Mouse (Mus musculus): ENCODE measurements at regions not wholly inside any gene's neighbourhood (a gene's known extent, or its start where the extent isn't known, plus 50 kb on each side); places are given as distances from the start of the nearest gene placed in this dataset.
"Not testable (repeated sequence)": the region's sequence is repeated elsewhere in the genome, so short reads cannot be mapped to it uniquely, and the experiment has no call there.

DNA sequence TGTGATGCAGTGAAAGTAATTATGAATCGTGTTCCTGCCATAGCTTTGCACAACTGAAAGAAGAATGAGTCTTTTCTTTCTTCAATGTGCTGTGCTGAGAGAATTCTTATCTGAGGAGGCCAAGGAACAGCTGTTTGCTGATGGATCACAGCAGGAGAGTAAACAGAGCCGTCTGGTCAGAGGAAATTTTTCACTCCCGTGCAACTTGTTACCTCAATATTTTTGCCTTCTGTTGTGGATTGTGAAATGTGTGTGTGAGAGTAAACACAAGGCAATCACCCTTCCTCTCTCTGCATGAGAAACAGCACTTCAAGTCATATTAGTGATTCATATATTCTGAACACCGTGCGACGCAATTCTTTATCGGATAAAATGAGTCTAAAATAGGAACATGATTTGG lies 171.9 kb downstream of the Epm2a start:
- peak; percentile 8 to 26 for DNase-seq

DNA sequence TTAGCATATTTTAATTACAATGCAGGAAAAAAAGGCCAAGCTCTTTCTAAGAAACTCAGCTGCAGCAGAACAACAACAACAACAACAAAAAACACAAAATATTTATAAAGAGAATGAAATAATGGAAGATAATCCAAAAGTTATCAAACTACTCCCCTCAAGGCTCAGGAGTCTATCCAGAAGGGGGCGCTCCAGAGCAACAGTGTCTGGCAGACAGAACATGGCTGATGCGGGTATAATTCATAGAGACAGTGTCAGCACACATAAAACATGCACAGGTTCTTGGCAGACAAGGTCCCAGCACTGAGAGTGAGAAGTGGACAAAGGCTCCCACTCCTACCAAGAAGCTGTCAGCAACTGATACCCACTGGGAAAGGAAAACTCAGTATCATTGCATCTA lies 173.9 kb downstream of the Epm2a start:
- no peak for DNase-seq

DNA sequence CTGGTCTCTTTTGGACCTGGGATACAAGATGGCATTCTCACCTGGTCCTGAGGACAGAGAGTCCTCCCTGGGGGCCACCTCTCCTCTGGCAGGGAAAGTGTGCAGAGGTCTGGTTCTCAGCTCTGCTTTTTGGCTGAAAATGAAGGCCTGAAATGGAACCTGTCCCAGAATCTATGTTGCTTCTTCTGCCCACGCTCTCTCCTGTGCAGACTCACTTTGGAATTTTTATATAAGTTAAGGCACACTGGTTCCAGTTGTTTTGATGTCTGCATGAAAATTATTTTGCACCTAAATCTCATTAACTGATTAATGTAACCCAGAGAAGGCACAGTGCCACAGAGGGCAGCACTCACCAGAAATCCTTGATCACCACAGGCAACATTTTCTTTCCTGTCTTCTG lies 188.1 kb downstream of the Epm2a start:
- DNase-seq = no peak

DNA sequence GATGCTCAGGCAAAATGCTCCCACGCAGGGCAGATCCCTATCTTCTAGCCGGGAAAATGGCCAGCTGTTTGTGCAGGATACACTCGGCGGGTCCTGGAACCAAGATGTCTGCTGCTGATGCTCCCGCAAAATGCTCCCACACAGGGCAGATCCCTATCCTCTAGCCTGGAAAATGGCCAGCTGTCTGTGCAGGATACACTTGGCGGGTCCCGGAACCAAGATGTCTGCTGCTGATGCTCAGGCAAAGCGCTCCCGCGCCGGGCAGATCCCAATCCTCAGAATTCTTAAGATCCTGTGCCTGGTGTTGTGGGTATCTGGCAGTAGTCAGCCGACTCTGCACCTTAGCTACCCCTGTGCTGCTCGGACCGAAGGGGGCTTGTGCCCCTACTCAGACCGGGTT lies 212.2 kb downstream of the Epm2a start:
- not testable (repeated sequence) for DNase-seq

DNA sequence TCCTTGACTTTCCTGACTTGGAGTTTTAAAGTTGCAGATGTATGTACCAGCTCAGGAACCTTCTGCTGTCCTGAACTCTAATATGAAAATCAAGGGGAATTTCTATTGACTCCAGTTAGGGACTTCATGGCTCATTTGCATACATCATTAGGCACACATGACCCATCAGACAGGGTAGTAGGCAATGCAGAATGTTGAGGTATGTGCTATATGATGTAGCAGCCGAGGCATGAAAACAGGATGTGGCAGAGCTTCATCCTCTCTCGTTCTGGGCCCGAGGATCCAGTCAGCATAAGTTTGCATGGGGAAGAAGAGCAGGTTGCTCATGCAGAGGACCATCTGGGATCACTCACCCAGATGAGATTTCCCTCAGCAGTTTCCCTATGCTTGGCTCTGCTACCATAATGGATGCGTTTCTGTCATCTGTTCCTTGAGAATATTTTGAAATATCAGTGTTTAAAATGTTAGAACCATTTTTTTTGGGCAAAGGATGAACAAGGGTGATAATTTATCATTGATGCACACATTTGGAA lies 227.4 kb downstream of the Epm2a start:
- no peak for DNase-seq

DNA sequence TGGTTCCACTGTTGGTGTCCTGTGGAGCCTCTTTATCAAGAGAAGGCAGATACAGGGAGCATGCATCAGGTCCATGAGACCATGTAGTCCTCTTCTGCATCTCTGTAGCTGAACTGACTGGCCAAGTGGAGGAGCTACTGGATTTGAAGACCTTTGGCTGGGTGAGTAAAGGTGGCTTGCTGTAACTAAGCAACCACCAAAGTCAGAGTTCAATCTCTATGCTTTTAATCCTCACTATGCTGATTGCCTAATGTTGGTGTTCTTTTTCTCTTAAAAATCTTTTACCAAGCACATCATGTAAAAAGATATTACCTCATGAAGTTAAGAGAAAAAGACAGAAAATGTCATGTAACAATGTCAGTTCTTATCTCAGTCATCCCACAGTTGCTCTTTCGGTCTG lies 265.2 kb downstream of the Epm2a start:
- no peak for DNase-seq

DNA sequence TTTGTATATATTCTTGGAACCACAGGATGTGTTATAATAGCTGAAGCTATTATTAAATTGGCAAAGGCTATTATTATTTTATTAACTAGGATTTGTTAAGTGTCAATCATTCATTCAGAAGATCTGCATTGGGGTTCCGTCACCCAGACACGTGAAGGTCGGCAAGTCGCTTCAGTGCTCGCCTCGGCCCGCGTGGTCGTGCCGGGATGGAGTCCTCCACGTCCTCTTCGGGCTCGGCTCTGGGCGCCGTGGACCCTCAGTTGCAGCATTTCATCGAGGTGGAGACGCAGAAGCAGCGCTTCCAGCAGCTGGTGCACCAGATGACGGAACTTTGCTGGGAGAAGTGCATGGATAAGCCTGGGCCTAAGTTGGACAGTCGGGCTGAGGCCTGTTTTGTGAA lies 265.9 kb downstream of the Epm2a start:
- DNase-seq = not testable (repeated sequence)

DNA sequence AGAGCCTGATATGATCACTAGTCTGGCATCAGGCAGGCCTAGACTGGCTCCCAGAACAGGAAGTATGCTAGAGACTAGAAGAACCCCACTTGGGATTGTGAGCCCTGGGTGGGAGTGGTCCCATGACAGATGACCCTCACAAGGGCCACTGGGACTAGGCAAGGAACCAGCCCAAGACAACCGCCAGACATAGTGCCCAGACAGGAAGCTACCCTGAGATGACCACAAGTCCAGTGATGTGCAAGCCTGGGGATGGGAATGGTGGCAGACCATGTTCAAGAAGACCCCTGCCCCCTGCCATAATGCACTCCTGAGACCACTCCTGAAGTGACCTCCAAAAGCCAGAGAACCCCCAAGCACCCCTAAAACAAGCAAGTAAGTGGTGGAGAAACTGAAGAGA lies 304.9 kb downstream of the Epm2a start:
- DNase-seq = no peak

DNA sequence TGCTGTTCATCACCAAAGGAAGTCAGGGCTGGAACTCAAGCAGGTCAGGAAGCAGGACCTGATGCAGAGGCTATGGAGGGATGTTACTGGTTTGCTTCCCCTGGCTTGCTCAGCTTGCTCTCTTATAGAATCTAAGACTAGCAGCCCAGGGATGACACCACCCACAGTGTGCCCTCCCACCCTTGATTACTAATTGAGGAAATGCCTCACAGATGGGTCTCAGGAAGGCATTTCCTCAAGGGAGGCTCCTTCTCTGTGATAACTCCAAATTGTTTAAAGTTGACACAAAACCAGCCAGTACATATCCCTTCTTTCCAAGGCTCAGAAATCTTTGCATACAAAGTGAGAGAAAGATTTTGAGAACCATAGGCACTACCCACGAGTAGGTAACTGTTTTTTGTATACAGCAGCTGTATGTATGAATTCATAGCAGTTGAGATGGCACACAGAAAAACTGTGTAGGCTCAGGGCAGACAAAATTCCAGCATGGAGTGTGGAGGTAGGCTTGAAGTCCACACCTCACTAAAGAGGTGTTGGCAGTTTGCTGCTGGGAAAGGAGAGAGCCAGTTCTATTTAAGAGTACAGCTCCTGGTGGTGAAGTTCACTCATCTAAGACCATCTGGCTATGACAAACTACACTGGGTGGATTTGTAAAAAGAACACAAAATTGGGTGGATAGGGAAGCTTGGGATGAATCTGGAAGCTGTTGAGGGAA lies 317.0 kb downstream of the Epm2a start:
- no peak for DNase-seq

DNA sequence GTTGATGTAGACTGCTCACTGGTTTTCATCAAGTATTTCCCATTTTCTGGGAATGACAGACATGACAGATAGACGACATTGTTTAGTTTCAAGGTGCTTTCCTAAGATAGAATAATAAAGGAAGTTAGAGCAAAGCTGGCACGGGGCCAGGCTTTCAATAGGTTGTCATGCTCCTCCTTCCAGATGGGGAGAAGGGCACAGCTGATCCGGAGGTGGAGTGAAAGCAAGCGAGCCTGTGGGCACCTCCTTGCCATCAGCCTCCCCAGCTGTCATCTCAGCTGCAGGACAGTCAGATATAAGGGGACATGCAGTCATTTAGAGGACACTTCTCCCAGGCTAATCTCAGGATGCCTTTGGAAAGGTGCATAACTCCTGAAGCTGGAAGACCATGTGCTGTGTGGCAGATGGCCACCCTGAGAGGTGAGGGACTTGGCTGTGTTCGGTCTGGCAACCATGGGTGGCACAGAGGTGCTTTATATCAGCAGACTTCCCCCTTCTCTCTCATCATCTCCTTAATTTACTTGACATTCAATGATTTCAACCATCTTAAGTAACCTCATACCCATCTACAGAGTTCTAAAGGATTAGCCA lies 318.6 kb downstream of the Epm2a start:
- no peak for DNase-seq

DNA sequence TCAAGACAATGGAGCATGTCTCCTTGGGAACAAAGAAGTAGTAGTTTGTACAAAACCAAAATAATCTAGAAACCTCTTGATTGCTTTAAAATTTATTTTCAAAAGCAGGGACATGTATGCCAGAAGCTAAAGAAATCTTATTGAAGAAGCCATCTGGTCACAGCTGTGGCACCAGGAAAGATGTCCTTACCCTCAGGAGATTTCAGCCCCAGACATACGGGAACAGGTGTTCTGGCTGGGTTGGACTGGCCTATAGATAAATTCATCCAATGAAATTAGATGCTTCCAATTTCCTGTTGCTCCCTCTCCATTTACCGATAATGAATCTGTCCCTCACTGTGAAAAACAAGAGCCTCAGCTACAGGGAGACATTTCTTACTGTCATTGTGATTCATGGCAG lies 366.5 kb downstream of the Epm2a start:
- DNase-seq = no peak

DNA sequence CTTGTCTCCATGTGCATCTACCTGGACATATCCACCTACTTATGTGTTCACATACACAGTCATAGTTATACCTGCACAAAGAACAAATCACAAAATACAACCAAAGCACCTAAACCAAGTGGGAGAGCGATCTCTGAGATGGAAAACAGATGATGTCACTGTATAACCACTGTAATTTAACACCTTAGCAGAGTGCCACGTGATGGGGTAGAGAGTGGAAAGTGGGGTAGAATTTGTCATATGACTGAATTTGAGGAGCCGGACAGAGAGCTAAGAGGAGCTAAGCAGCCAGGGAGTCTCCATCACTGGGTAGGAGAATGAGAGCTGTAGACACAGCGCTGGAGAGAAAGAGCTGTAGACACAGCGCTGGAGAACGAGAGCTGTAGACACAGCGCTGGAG lies 381.6 kb downstream of the Epm2a start:
- DNase-seq = no peak

DNA sequence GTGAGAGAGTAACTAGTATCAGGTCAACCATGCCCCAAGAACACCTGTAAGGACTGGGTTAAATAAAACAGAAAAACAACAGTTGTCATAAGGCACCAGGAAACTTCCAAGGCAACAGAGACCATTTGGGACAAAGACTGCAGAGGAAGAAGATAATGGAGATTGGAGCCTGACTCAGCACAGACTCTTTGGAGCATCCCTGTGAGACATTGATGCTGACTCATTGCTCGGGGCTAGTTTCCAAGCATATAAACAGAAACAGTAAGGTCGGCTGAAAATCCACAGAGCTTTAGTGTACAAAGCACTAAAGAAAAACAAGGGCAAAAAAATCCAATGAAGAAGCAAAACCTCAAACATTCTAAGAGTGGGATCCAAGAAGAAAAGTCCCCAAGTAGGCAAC lies 386.3 kb downstream of the Epm2a start:
- DNase-seq = no peak

DNA sequence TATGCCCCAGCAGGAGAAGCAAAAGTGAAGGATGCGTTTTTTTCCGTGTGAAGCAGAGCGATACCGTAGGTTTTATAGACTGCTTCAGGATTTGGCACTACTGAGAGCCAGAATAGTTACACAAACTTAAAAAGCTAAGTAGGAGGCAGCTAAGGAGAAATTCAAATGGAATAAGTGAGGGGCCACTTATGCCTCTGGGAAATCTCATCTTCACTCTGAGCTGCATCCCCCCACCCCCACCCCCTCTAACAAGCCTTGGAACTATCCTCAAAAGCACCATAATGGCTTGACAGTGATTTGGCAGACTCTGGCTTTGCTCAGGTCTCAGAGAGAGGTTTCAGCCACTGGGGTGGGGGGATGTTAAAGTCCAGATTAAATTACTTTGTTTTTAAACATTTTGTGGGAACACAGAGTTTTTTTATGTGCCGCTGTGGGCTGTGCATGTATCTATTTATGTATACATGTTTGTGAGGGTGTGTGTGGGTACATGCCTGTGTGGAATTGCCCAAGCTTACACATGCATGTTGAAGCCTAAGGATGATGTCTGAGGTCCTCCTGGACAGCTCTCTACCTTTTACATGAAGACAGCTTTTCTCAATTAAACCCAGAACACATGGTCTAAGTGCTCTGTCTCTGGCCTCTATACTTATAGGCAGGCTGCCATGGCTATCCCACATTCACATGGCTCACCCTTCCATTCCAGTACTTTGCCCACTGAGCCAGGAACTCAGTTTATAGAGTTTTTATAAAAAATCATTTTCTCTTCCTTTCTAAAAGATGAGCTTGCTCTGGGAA lies 396.6 kb downstream of the Epm2a start:
- no peak for DNase-seq

DNA sequence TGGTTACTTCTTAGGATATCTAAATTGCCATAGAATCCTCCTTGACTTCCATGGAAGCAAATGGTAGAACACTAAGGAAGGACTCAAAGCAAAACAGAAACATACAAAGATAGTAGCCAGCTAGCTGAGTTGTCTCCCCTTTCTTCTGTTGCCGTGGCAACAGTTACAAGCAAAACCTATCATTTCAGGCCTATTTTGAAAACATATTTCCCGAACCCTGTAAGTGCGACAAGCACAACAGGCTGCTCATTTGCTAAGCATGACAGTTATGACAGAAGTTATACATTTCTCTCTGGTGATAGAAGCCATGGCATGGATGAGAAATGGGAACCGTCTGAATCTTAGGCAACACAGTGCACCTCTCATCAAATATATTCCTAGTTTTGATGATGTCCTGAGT lies 402.4 kb downstream of the Epm2a start:
- no peak for DNase-seq

DNA sequence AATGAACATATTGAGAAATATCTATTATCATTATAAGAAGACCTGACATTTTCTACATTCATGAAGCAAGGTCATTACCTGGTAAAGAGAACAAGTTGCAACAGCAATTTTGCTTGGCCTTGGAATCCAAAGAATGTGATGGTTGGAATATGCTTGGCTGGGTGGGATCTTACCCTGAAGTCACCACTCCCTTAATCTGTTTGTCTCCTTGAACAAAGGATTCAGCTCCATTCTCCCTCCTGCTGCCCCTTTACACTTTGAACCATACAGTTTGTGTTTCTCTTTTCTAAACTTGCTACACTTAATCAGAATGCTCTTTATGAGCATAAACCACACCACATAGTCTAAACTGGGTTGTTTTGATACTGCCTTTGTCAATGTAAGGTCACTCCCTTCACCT lies 403.8 kb downstream of the Epm2a start:
- DNase-seq = no peak

DNA sequence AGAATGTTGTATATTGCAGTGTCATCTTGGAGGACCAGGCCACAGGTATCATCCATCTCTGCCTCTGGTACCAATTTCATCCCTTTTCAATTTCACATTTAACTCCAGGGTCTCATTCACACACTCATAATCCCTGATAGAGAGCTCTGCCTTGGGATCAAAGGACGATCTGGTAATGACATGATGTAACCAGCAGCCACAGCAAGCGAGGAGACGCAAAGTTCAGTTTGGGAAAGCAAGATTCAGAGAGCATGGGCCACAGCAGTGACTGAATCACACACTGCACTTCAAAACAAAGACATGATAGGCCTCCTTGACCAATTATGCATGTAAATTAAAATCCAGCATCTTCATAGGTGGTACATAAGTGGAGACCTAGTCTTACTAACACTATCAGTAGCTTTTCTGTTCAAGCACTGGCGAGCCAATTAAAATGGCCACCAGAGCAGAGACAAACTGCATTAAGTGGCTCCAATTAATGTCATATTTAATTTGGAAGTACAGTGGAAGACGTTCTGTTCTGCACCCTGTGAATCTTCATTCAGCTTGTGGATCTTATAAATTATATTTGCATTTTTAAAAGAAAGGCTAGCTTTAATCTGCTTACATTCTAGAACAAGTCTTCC lies 412.0 kb downstream of the Epm2a start:
- DNase-seq = no peak

DNA sequence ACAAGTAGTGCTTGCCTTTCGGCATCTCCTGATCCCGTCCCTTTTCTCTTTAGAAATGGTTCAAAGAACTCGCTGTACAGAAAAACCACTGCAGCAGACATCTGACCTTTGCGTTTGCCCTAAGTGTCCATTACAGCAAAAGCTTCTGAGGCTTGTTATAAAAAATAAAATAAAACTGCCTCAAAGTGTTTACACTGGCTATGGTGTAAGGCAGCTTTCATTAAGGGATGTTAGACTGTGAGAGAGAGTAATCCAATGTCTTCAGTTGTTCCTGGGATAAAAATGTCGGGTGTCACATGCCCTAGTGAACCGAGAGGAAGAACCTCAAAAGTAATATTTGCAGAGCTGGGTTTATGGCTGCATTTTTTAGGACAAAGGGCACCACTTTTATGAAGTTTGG lies 434.7 kb downstream of the Epm2a start:
- no peak for DNase-seq

DNA sequence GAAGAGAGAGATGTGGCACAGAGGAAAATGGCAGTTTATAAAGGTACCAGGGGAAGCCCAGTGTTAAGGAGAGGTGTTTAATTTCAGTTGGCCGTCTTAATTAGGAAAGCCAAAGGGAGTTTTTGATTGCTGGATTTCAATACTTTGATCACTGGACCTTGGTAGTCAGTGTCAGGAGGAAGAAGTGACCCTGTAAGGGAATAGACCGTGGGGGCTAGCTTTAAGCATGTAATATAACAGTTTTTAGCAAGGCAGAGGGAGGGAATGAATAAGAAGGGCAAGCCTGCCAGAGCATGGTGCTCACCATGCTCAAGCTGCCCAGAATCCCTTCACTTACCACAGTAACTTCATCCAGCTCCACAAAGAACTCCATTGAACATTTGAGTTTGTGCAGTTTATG lies 437.1 kb downstream of the Epm2a start:
- DNase-seq = no peak

DNA sequence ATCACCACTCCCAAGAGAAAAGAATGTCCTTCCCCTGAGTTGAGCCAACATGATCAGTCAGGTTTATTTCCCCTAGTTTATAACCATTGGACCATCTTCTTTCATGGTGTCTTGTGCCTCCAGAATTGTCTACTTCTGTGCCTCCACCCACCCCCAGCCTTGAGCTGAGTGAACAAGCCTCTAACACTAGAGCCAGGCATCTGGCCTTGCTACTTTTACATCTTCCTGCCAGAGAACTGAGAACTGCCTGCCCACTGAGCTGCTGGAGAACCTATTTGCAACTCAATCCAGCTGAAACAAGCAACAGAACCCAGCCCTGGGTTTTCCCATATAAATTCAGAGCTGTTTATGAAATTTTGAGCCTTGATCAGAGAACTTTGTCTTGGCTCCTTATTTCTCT lies 444.0 kb downstream of the Epm2a start:
- no peak for DNase-seq

DNA sequence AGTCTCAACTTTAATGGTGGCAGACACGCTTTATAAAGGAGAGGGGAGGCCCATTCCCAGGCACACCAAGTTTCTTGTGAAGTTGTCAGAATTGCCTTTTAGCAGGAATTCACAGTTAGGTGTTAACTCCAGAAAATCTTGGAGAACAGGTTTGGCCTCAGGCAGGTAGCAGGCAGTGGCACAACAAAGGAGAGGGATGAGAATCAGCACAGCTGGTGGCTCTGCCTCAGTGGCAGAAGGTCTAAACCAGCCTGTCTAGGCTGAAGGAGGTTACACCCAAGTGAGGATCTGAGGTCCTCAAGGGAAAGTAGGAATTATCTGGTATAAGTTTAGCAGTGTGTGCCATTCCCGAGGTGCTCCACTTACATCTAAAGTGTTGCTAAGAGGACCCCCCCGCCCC lies 456.3 kb downstream of the Epm2a start:
- no peak for DNase-seq

DNA sequence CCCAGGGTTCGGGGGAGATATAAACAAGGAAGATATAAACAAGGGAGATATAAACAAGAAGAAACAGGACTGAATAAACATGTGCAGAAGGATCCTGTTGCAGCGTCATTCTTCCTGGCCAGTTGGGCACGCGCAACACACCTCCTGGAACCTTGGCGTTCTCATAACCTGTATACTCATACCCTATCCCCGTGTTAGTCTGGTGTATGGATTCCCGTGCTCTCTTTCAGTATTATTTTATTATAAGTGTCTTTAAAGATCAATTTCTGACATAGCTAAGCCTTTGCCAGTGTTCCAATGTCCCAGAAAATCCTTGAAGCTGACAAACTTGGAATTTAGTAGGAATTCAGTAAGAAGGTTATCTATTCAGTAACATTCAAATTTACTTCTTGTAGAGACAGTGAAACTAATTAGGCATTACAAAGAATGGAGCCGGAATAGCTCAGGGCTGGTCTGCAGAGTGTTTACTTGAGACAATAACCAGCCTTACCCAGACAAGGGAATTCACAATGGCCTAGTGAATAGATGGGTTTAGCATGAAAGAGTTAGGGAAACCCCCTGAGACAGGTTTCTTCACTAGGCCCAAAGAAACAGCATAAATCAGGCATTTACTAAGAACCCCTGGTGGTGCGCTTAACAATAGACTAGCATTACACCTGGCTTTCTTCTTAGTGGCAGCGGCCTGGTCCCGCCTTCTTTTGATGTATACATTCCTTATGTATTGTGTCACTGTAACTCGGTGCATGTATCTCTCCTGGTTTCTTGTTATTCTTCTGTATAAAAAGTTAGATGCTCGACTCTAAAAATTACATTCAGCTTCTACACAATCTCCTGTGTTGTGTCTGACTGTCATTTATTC lies 458.4 kb downstream of the Epm2a start:
- not testable (repeated sequence) for DNase-seq

DNA sequence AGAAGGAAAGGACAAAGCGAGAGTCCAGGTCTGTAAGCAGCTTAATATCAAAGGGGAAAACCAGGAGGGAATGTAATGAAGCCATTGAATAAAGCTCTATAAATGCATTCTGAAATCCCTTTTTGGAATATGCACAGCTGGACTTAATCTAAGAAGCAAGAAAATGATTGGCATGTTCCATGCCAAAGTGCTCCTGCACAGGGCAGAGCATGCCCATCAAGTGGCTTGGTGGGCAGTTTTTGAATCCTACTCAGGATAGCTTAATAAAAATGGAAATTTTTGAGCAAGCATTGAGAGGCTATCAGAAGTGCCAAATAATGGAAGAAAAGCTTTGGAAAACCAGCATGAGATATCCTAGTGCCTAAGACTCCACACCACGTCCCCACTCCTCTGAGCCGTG lies 466.1 kb downstream of the Epm2a start:
- no peak for DNase-seq

Measured in lung, adult 18-20 months (tissue).